Mouse (Mus musculus) CH12.LX (cell line): Measurements from ENCODE around the gene Slc4a3.

Source experiments
- CHD2 ChIP-seq: IDR thresholded peaks from 2 replicates; pipeline ENCODE4 v1.6.1; 2011; ENCODE audit warnings: low read length, improper control_type of control experiment
- CTCF ChIP-seq, 2 experiments: IDR thresholded peaks in 1 of 2; conservative IDR thresholded peaks in 1 of 2; 2 replicates each; pipeline ENCODE4 v1.5.1; 2011 to 2012; ENCODE audit warnings: low read depth in 2 of 2, low read length in 2 of 2, improper control_type of control experiment in 1 of 2, inconsistent platforms in 1 of 2, mild to moderate bottlenecking in 1 of 2, moderate library complexity in 1 of 2
- E2F4 ChIP-seq: IDR thresholded peaks from 2 replicates; pipeline ENCODE4 v1.6.1; 2011; ENCODE audit warnings: low read depth, low read length, improper control_type of control experiment; ENCODE audit not compliant: insufficient replicate concordance
- ELF1 ChIP-seq: IDR thresholded peaks from 2 replicates; pipeline ENCODE4 v1.6.1; 2014; ENCODE audit warnings: low read depth, mild to moderate bottlenecking, inconsistent platforms, low read length, improper control_type of control experiment
- HCFC1 ChIP-seq: IDR thresholded peaks from 2 replicates; pipeline ENCODE4 v1.6.1; 2012; ENCODE audit warnings: low read depth, mild to moderate bottlenecking, inconsistent platforms, low read length, improper control_type of control experiment
- MAX ChIP-seq: IDR thresholded peaks from 2 replicates; pipeline ENCODE4 v1.6.1; 2011; ENCODE audit warnings: low read length, improper control_type of control experiment
- MAZ ChIP-seq: IDR thresholded peaks from 2 replicates; pipeline ENCODE4 v1.6.1; 2012; ENCODE audit warnings: low read depth, mild to moderate bottlenecking, inconsistent platforms, low read length, improper control_type of control experiment, moderate library complexity
- MYC ChIP-seq: IDR thresholded peaks from 2 replicates; pipeline ENCODE4 v1.6.1; 2011; ENCODE audit warnings: low read depth, mild to moderate bottlenecking, improper control_type of control experiment, low read length
- POLR2A ChIP-seq: IDR thresholded peaks from 2 replicates; pipeline ENCODE4 v1.6.1; 2011; ENCODE audit warnings: low read depth, mild to moderate bottlenecking, improper control_type of control experiment, low read length
- POLR2AphosphoS2 ChIP-seq: IDR thresholded peaks from 2 replicates; pipeline ENCODE4 v1.6.1; 2011; ENCODE audit warnings: low read depth, low read length, improper control_type of control experiment
- RAD21 ChIP-seq: IDR thresholded peaks from 2 replicates; pipeline ENCODE4 v1.6.1; 2011; ENCODE audit warnings: low read depth, mild to moderate bottlenecking, low read length, improper control_type of control experiment, moderate library complexity
- TBP ChIP-seq: conservative IDR thresholded peaks from 2 replicates; pipeline ENCODE4 v1.6.1; 2011; ENCODE audit warnings: low read depth, low read length, improper control_type of control experiment
- TCF12 ChIP-seq: IDR thresholded peaks from 2 replicates; pipeline ENCODE4 v1.6.1; 2014; ENCODE audit warnings: low read depth, mild to moderate bottlenecking, inconsistent platforms, low read length, improper control_type of control experiment
- USF1 ChIP-seq: IDR thresholded peaks from 2 replicates; pipeline ENCODE4 v1.6.1; 2014; ENCODE audit warnings: low read depth, mild to moderate bottlenecking, inconsistent platforms, low read length, improper control_type of control experiment

- TF ChIP-seq POLR2A (no peak), TCF12 (no peak), MAX (no peak), MAZ (no peak), E2F4 (no peak), RAD21 (no peak), CHD2 (no peak), POLR2AphosphoS2 (no peak), CTCF (conservative IDR thresholded peaks at IDR 0.05 in 1 of 2, IDR thresholded peaks at IDR 0.05 in 1 of 2; ENCODE audit: low read depth in 2 of 2, low read length in 2 of 2) (no peak), ELF1 (no peak), TBP (no peak), MYC (no peak), USF1 (no peak), HCFC1 (no peak)
Observed at GRCm38 (mm10) chr1:75574476-75575310, 28.6 kb downstream of the Slc4a3 start.
